Mouse (Mus musculus) cortical plate, adult 2 months (tissue): ENCODE measurements around the gene Tmc3.

Experiments
- CTCF ChIP-seq: fragments of 200-500 bp; IDR thresholded peaks from 2 replicates; pipeline ENCODE4 v1.5.1; 2011; ENCODE audit warnings: mild to moderate bottlenecking, control low read depth, low read length; ENCODE audit not compliant: insufficient read depth; ENCODE audit errors: extremely low read depth
- POLR2A ChIP-seq: fragments of 200-500 bp; IDR thresholded peaks from 2 replicates; pipeline ENCODE4 v1.6.1; 2011; ENCODE audit warnings: mild to moderate bottlenecking, low read length, control low read depth; ENCODE audit not compliant: insufficient read depth; ENCODE audit errors: extremely low read depth

DNA sequence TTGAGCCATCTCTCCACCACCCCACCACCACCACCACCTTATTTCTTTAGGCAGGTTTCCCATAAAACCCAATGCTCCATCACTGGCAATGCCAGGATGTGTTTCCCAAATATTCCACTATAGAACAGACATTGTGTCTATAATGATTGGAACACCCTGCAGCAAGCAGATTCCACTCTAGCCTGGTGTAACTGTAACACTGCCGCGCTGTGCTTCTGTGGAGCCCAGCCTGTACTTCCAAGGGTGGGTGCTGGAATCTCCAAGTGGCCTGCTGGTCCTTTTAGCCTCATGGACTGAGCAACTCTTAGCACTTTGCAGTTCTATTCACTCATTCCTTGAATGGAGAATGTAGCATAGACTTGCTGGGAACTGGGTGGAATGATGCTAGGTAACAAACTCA, 22.1 kb downstream of the Tmc3 start:
- TF ChIP-seq CTCF: no peak
- TF ChIP-seq POLR2A: no peak
